Mouse (Mus musculus) splenic B cell, adult 2 months (primary cell): ENCODE results near the gene Atp1b3.
A peak's percentile ranks its signal among the peaks of the same experiment; 100 is the strongest.

Source experiments
- DNase-seq: peaks from one replicate; pipeline ENCODE4 v3.0.0-alpha.2; 2011; ENCODE audit warnings: low read depth, low spot score
- H3K27me3 ChIP-seq: 2 replicates; pipeline ENCODE4 v1.6.1; 2012; ENCODE audit warnings: mild to moderate bottlenecking, low read length, moderate library complexity, mixed read lengths; ENCODE audit not compliant: control insufficient read depth, poor library complexity, insufficient read depth, severe bottlenecking
- H3K36me3 ChIP-seq: 2 replicates; pipeline ENCODE4 v1.6.1; 2012; ENCODE audit warnings: mild to moderate bottlenecking, low read length, moderate library complexity, mixed read lengths; ENCODE audit not compliant: control insufficient read depth, poor library complexity, insufficient read depth, severe bottlenecking

Atp1b3 gene

DNA sequence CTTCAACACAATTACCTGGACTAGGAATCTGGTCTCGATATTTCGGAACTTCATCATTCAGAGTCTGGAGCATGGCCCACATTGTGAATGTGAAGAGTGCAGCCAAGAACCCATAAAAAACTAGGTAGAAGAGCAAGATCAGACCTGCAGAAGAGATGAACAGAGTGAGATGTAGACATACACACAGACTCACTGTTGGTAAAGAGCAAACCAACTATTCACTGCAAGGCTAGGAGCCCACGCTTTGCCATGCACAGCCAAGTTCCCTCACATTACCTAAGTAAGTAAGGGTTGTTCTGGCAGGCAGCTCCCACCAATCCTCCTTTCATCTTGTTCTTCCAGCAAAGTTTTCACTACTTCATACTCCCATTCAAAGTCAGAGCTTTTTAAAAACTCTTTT, 18.5 kb downstream of the Atp1b3 start:
- DNase-seq: no peak
- Histone ChIP-seq H3K36me3 (peaks cover 16% of the 10 kb centered on the region), H3K27me3 (no peaks in the 10 kb centered on the region)

DNA sequence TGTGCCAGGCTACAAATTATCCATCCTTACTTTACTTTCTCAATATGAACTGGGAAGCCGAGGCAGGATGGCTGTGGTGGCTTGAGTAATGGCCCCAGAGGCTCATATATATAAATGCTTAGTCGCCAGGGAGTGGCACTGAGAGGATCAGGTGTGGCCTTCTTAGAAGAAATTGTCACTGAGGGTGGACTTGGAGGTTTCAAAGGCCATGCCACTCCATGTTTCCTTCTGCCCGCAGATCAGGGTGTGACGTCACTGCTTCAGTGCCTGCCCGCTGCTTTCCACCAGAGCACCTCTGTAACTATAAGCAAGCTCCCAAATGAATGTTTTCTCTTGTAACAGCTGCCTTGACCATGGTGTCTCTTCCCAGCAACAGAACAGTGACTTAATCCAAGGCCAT, 33.1 kb downstream of the Atp1b3 start:
- Histone ChIP-seq H3K27me3 (no peaks in the 10 kb centered on the region), H3K36me3 (peaks cover 4% of the 10 kb centered on the region)
- DNase-seq: no peak

GRCm38 (mm10) chr9:96328226-96328625, 36.0 kb downstream of the Atp1b3 start:
- no peaks in the 10 kb centered on the region for H3K27me3 ChIP-seq
- DNase-seq: no peak
- H3K36me3 ChIP-seq: peaks cover 2% of the 10 kb centered on the region

GRCm38 (mm10) chr9:96326496-96326923, 37.7 kb downstream of the Atp1b3 start:
- DNase-seq: no peak
- Histone ChIP-seq H3K36me3 (no peaks in the 10 kb centered on the region; the same call in none of the 2 replicates), H3K27me3 (no peaks in the 10 kb centered on the region)

GRCm38 (mm10) chr9:96324502-96324901, 39.7 kb downstream of the Atp1b3 start:
- Histone ChIP-seq H3K27me3 (no peaks in the 10 kb centered on the region), H3K36me3 (no peaks in the 10 kb centered on the region)
- no peak for DNase-seq

DNA sequence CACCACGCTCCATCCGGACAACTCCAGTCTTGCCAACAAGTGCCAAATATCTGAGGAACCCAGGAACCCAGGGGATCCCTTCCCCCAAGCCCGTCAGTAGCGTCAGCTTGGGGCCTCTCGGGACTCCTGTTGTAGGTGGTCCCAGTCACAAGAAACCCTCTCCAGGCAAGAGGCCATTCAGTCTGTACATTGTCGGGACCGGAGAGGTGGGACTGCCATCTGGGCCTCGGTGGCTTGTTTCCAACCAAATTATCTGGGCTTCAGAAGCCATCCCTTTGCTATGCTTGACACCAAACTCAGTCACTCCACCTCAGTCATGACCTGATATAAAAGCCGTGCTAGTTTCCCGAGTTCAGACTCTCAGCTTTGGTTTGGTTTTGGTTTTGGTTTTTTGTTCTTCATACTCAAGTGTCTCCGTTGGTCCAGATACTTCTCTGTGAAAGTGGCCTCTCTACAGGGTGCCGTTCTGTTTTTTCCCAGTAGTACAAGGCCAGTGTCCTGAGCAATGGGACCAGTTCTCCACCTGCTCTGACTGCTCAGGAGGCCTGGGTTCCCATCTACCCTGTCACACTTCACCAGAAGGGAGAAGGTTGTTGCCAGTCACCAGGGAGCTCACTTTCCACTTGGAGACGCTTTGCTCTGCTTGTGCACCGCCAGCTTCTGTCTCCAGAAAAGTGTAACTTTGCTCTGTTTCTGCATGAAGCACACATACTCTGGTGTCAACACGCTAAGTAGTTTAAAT, 41.7 kb downstream of the Atp1b3 start:
- Histone ChIP-seq H3K27me3 (no peaks in the 10 kb centered on the region), H3K36me3 (peaks cover 2% of the 10 kb centered on the region; the same call in 1 of the 2 replicates)
- no peak for DNase-seq

DNA sequence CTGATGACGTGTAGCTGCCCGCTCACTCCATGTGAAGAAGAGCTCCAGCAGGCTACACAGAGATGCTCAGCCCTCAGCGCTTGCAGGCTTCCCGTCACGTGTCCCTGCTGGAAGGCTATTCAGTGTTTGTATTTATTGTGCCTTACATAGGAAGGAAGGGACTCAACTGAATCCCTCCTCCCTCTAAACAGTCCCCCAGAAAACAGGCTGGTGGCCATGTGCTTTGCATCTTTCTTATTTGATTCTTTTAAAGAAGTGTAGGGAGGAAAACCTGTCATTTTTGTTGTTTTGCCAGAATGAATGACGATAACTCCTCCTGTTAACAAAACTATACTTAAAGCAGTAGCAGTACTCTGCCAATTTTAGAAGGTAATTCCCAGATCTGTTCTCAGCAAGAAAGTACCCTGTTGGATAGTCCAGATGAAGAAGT, 43.7 kb downstream of the Atp1b3 start:
- H3K36me3 ChIP-seq: peaks cover 2% of the 10 kb centered on the region; the same call in 1 of the 2 replicates
- DNase-seq: no peak
- no peaks in the 10 kb centered on the region for H3K27me3 ChIP-seq

- no peaks in the 10 kb centered on the region for H3K27me3 ChIP-seq
- peaks cover 2% of the 10 kb centered on the region; the same call in 1 of the 2 replicates for H3K36me3 ChIP-seq
- DNase-seq: no peak
Observed at GRCm38 (mm10) chr9:96319333-96319732, 44.9 kb downstream of the Atp1b3 start.

DNA sequence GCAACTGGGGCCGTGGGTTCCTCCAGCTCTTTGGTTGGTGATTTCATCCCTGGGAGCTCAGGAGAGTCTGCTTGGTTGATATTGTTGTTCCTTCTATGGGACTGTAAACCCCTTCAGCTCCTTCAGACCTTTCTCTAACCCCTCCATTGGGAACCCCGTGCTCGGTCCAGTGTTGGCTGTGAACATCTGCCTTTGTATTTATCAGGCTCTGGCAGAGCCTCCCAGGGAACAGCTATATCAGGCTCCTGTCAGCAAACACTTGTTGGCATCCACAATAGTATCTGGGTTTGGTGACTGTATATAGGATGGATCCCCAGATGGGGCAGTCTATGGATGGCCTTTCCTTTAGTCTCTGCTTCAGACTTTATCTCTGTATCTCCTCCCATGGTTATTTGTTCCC, 52.2 kb downstream of the Atp1b3 start:
- Histone ChIP-seq H3K36me3 (no peaks in the 10 kb centered on the region), H3K27me3 (no peaks in the 10 kb centered on the region)
- no peak for DNase-seq

- Histone ChIP-seq H3K27me3 (no peaks in the 10 kb centered on the region), H3K36me3 (no peaks in the 10 kb centered on the region)
- no peak for DNase-seq
Observed at GRCm38 (mm10) chr9:96308816-96309215, 55.4 kb downstream of the Atp1b3 start.

DNA sequence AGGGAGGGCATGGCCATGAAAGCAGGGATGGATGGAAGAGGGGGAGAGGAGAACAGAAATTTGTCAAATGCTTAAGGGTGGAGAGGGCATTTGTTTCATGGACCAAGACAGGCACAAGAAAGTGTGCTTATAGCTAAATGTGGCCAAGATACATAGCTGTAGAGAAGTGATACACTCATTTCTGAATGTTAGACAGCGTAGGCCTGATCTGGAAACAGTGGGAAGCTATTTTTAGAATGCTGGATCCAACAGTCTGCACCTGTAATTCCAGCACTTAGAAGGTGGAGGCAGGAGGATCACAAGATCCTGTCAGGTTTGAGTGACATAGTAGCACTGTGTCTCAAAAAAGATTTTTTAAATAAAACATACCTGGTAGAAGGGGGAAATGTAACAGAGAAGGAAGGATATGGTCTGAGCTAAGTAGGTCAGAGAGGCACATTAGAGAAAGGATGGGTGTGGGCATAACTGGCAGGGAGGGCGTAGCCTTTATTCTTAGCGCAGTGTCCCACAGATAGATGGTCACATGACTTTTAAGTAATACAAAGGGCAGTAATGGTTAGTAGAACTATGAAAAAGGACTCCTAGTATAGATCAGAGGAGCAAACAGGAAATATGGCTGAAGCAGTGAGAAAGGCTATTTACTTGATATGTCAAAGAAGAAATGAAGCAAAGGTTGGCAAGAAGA, 64.8 kb downstream of the Atp1b3 start:
- DNase-seq: no peak
- H3K27me3 ChIP-seq: no peaks in the 10 kb centered on the region
- H3K36me3 ChIP-seq: peaks cover 4% of the 10 kb centered on the region

- peaks cover 2% of the 10 kb centered on the region; the same call in 1 of the 2 replicates for H3K36me3 ChIP-seq
- DNase-seq: no peak
Observed at GRCm38 (mm10) chr9:96292144-96292543, 72.1 kb downstream of the Atp1b3 start.

DNA sequence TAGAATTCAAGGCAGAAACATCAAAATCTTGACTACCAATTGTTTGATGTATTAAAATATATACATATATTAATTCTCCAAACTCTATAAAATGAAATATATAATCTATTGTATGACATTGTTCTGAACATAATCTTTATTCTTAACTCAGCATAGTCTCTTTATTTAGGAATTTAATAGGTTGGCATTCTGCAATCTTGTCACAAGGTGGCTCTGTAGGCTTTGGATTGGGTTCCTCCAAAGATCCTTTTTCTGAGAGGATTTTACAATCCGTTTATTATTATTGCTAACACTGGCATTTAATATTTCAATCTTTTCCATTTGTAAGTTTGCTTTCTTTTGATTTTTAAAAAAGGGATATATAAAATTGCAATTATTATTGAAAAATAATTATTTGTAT, 79.3 kb downstream of the Atp1b3 start:
- no peaks in the 10 kb centered on the region for H3K36me3 ChIP-seq
- peak; percentile 43 for DNase-seq
- no peaks in the 10 kb centered on the region for H3K27me3 ChIP-seq

More at GRCm38 (mm10) chr9:96292144-96292543, 72.1 kb downstream of the Atp1b3 start:
- no peaks in the 10 kb centered on the region for H3K27me3 ChIP-seq
